In genomic region chr4:149990212-149990953, GRCm38 (mm10) we compare ENCODE assay signal across 8 mouse cellular contexts. TPM values are rescaled to one million over a fixed set of nuclear protein-coding genes. Genes with fewer than 3 reads are reported as not detected.
A peak's percentile ranks its signal among the peaks of the same experiment; 100 is the strongest.
DNase-seq lines count a peak whose midpoint lies in the region; ATAC-seq lines count a peak whose summit lies in the region.

No protein-coding gene starts in this region.

- H3K9me3 ChIP-seq in intestine, embryonic 15.5 days = no peaks in the 10 kb centered on the region

- H3K9ac ChIP-seq in intestine, embryonic 15.5 days = peak overlapping the region; percentile 31; the same call in 1 of the 2 replicates

- 16% methylated on average over 8 of the region's 8 CpGs for WGBS in intestine, embryonic 15.5 days

- peak; percentile 88 for DNase-seq in left cerebral cortex, postnatal 4 days
- DNase-seq in left cerebral cortex, postnatal 10 days (ENCODE audit: extremely low spot score in 1 of 2, low spot score in 2 of 2) = no peak
- peak; percentile 92 to 94 for DNase-seq in cerebellum, postnatal 10 days
- peak; percentile 88 for DNase-seq in gastrocnemius, postnatal 25 days
- DNase-seq in mesoderm, embryonic 11.5 days (ENCODE audit: low read depth, low spot score) = peak; percentile 40
- peak; percentile 53 for DNase-seq in thymus, postnatal 4 days
- DNase-seq in lung, postnatal 14 days = no peak

- peaks cover 25% of the 10 kb centered on the region for H3K4me1 ChIP-seq in intestine, embryonic 15.5 days (replicated peaks)

- intact Hi-C loops in left cerebral cortex, postnatal 4 days (cut with DNase I) = no loop called here
- intact Hi-C loops in left cerebral cortex, postnatal 10 days (cut with DNase I) = no loop called here

- H3K4me2 ChIP-seq in intestine, embryonic 15.5 days (replicated peaks) = peak overlapping the region; percentile 41

- H3K27ac ChIP-seq in intestine, embryonic 15.5 days = peak overlapping the region; percentile 82

- peaks cover under 1% of the 10 kb centered on the region; the same call in 1 of the 2 replicates for H3K36me3 ChIP-seq in intestine, embryonic 15.5 days

- H3K27me3 ChIP-seq in intestine, embryonic 15.5 days (replicated peaks) = no peaks in the 10 kb centered on the region

- H3K4me3 ChIP-seq in intestine, embryonic 15.5 days (replicated peaks) = no peak overlapping the region

- ATAC-seq in intestine, embryonic 15.5 days = peak; percentile 37

RNA-seq across cellular contexts. Expression of gene H6pd, which starts 18.4 kb away (rescaled TPM):
- total RNA-seq in left cerebral cortex, postnatal 4 days (2021) = 10 to 100 TPM; 11.7 to 13.8 TPM
- total RNA-seq in left cerebral cortex, postnatal 10 days (2021) = 10 to 100 TPM; 13.7 to 17.0 TPM
- 10 to 100 TPM; 43.2 to 49.2 TPM for total RNA-seq in gastrocnemius, postnatal 25 days (2021)
- polyA plus RNA-seq in intestine, embryonic 15.5 days (2015; fragmentation: Nextera tagmentation; extraction: Ambion mirVana) = 22.2 and 24.0 TPM in 2 replicates

RNA-seq across cellular contexts. Expression of gene Spsb1, which starts 35.5 kb away (rescaled TPM):
- 10 to 100 TPM; 13.9 to 15.3 TPM for total RNA-seq in left cerebral cortex, postnatal 4 days (2021)
- 10 to 100 TPM; 16.5 to 22.0 TPM for total RNA-seq in left cerebral cortex, postnatal 10 days (2021)
- 1 to 10 TPM; 5.2 to 8.2 TPM for total RNA-seq in gastrocnemius, postnatal 25 days (2021)
- polyA plus RNA-seq in intestine, embryonic 15.5 days (2015; fragmentation: Nextera tagmentation; extraction: Ambion mirVana) = 17.0 and 18.2 TPM in 2 replicates

Comparison
In these comparisons a context has a peak if more than half of its experiments do, and no peak if none do; other contexts are left out.
1. DNase-seq: peak in left cerebral cortex, postnatal 4 days (single experiment), cerebellum, postnatal 10 days (2 of 2), gastrocnemius, postnatal 25 days (single experiment), mesoderm, embryonic 11.5 days (single experiment) and thymus, postnatal 4 days (single experiment); none in left cerebral cortex, postnatal 10 days (0 of 2) and lung, postnatal 14 days (single experiment).